Mouse (Mus musculus) bone marrow, adult 2 months (tissue): ENCODE measurements around the gene Ttc38.

Experiments
- CTCF ChIP-seq: fragments of 200-500 bp; IDR thresholded peaks from 2 replicates; pipeline ENCODE4 v1.5.1; 2011; ENCODE audit warnings: low read length, control low read depth; ENCODE audit not compliant: control insufficient read depth, insufficient read depth
- POLR2A ChIP-seq: fragments of 200-500 bp; IDR thresholded peaks from 2 replicates; pipeline ENCODE4 v1.6.1; 2011; ENCODE audit warnings: low read depth, mild to moderate bottlenecking, control low read depth, low read length, borderline replicate concordance; ENCODE audit not compliant: control insufficient read depth

- TF ChIP-seq POLR2A (no peak), CTCF (no peak)
Measured at GRCm38 (mm10) chr15:85892498-85893118, 60.5 kb downstream of the Ttc38 start.
